Mouse (Mus musculus) bone marrow, adult 2 months (tissue): ENCODE measurements around the gene Wdsub1.

Experiments used
- CTCF ChIP-seq: fragments of 200-500 bp; IDR thresholded peaks from 2 replicates; pipeline ENCODE4 v1.5.1; 2011; ENCODE audit warnings: low read length, control low read depth; ENCODE audit not compliant: control insufficient read depth, insufficient read depth
- POLR2A ChIP-seq: fragments of 200-500 bp; IDR thresholded peaks from 2 replicates; pipeline ENCODE4 v1.6.1; 2011; ENCODE audit warnings: low read depth, mild to moderate bottlenecking, control low read depth, low read length, borderline replicate concordance; ENCODE audit not compliant: control insufficient read depth

- TF ChIP-seq CTCF (no peak), POLR2A (no peak)
Observed at GRCm38 (mm10) chr2:59828103-59828655, 54.2 kb downstream of the Wdsub1 start.
